Mouse (Mus musculus): ENCODE results near the gene Cux2.

Cux2 gene

DNA sequence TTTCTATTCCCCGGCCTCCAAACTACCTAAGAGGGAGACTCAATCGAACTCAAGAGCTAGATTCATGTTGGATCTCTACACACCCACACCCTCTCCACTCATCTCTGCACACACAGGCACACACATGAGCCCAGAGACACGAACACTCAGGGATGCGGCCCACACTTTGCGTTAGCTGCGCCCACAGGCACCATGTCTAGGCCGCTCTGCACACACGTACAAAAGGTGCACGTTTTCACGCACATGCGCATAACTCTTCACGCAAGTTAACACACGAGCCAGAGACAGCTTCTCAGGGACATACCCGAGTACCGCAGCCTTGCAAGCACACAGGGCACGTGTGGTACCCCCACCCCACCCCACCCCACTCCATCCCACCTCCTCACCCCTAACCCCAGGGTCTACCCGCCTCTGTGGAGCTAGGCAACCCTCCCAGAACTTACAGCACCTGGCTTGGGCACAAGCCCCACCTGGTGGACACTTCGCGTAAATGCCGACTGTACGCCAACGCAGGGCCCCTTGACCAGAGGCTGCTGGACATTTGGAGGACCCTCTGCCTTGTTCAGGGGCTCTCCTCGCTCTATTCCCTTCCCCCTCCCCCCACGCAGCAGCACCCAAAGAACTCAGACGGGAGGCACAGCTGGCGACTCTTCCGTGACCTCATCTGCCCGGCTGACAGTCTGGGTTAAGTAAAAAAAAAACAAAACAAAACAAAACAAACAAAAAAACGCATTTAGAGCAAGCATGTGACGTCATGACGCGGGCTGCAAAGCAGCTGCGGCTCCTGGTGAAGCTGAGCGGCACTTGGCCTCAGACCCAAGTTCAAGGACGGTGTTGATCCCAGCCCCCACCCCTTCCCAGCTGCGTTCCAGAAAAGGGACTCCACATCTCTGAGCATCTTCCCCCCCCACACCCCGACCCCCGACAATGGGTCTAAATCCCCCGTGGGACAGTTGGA lies 9.4 kb upstream of the Cux2 start:
- DNase-seq: peak; percentile 84 to 85

DNA sequence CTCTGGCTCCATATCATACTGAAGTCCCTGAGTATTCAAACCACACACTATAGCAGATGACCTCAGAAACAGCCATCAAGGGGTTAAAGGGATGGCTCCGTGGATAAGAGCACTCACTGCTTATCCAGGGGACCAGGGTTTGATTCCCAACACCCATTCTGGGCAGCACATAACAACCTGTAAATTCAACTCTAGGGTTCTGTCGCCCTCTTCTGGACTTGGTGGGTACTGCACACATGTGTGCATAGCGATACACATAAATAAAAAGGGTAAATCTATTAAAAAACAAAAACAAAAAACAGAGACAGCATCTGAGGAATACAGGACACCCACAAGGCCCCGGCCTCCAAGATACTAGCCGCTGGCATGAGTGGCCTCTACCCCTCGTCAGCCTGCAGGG lies 7.7 kb upstream of the Cux2 start:
- peak in 1 of 2 experiments; percentile 60 for DNase-seq

DNA sequence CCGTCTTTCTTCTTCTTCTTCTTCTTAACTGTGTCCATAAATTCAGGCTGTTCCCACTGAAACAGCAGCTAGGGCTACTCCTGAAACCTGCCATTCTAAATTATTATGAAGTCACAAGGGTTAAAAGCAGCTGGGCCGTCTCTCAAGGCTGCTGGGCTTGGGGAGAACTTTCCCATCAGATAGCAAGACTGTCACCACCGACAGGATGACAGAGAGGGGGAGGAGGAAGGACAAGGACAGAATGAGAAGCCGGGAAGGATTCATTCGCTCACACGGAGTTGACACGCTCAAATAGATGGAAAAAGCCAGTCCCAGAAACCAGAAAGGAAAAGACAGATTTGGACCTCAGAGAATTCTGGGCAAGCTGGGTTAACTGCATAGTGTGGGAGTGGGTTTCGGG lies 6.7 kb upstream of the Cux2 start:
- no peak for DNase-seq

DNA sequence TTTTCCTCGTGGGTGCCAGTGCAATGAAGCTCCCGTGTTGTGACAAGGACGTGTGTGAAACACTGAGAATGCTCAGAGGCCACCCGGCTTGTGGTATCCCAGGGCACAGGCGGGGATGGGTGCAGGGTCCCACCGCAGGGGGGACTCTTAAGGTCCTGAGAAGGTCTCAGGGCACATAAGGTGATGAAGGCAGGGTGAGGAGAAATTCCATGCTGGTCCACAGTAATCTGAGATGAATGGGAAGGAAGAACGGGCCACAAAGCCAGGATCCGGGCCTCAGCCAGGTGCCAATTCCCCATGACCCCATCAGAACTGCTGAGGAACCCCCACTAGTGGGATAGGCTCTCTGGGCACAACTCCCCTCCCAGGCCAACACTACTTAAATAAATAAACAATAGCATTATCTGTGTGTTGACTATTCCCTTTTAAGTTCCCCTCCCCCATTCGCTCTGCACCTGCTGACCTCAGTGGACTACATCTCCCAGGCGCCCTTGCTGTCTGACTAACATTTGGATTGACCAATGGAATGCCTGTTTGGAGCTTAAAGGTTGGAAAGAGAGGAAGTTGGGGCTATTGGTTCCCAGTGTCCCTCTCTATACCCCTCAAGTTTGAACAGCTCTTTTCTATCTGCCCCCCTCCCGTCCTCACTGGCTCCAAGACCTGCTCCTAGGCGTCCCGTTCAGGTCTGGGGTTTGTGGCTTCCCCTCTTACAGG lies 4.4 kb upstream of the Cux2 start:
- peak; percentile 80 to 81 for DNase-seq

DNA sequence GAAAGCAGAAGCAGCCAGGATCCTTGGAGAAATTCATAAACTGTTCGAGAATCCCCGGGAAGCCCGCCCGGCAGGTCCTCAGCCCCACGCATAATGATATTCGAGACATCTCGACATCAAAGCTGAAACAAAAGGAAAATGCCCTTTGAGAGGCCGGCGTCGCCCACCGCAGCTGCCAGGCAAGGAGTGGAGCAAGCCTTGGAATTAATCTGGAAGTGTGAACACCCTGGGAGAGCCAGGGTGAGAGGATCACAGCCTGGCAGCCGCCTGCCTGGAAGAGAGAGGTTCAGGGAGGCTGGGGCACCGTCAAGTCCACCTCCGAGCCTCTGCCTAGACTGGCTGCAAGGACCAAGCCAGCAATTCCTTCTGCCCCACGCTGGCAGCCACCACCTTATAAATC lies 3.7 kb upstream of the Cux2 start:
- DNase-seq: peak in 1 of 2 experiments; percentile 32

DNA sequence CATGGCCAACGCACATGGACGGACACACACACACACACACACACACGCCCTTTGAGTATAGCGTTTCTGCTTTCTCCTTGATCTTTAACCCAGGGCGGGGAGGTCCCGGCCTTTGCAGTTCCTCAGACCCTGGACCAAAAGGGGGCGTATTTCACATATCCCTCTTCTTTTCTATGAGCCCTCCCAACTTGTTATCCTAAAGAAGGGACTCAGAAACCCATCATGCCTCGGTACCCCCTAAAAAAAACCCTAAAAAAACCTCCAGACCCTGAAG lies 867 bp upstream of the Cux2 start:
- DNase-seq: no peak

DNA sequence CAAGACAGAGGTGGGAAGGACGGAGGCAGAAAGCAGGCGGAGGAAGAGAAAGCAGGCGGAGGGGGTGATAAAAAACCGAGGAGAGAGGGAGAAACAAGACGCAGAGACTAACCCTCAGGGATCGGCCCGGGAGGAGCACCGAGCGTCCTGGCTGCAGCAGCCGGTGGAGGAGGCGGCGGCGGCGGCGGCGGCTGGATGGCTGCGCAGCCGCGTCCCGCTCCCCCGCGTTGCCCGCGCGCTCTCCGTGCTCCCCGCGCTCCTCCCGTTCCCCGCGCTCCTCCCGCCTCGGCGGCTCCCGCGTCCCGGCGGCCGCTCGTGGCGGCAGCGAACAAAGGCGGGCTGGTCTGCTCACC lies 262 bp downstream of the Cux2 start:
- DNase-seq: peak in 1 of 2 experiments; percentile 82

DNA sequence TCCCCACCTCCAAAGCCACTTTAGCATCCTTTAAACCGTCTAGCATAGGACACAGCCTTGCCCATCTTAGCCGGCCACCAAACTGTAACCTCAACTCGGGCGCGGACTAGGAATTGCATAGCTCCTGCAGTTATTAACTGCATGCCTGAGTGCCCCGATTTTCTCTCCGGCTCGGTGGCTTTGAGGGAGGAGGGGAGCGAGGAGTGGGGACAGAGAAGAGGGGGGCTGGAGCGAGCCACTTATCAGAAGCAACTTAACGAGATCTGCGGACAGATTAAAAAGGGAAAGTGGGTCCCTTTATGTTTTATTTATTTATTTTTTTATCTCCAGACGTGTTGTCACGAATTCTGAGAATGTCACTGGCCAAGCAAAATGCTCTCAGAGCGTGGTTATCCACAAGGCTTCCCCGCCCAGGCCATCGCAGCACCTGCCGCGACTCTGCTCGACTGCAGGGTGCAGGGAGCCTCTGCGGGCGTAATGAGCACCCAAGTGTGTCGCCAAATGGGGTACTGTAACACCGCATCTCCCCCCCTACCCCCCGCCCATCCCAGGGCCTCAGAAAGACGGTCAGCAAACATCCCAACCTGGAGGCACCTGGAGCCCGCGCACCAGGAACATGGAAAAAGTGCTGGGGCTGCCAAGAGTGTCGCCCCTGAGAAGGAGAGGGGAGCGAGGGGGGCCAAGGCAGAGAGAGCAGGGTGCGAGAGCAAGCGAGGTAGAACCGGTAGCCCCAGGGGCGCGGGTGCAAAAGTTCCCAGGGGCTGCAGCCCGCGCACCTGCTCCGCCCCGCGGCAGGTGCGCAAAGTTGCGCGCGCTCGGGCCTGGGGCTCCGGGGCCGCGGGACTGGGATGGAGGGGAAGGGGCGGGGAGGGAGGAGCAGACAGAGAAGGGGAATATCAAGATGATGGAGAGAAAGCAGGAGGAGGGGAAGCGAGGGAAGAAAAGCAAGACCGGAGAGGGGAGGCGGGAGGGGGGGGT lies 927 bp downstream of the Cux2 start:
- peak; percentile 56 to 63 for DNase-seq

DNA sequence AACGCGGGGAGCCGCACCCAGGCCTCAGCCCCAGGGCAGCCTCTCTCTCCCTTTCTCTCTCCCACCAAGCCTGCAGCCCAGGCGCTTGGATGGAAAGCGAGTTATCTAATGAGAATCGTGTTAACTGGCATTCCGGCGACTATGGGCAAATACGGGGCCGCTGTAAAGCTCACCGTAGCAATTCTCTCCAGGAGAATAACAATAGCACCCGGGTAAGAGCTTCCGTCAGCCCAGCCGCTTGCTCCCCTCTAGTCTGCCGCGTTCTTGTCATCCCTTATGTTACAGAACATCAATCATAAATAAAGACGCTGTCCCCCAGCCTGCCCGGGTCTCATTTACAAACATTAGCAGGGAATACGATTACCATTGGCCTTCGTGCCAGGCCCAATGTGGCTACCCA lies 1.6 kb downstream of the Cux2 start:
- peak in 1 of 2 experiments; percentile 27 for DNase-seq

DNA sequence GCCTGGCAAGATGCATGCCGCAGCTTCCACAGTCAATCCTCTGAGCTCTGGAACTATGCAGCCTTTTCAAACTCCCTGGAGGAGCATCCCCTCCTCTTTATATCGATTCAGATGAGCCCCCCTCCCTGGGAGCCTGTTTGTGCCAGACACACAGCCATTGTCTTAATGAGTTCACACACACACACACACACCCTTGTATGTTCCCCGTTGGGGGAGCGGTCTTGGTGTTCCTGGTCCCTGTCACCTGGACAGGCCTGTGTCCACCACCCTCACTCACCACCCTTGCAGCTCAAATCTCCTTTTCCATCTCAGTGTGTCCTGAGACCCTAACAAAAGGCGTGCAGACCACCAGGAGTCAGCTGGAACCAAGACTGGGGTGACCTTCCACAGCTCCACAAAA lies 2.1 kb downstream of the Cux2 start:
- DNase-seq: peak in 1 of 2 experiments; percentile 30

DNA sequence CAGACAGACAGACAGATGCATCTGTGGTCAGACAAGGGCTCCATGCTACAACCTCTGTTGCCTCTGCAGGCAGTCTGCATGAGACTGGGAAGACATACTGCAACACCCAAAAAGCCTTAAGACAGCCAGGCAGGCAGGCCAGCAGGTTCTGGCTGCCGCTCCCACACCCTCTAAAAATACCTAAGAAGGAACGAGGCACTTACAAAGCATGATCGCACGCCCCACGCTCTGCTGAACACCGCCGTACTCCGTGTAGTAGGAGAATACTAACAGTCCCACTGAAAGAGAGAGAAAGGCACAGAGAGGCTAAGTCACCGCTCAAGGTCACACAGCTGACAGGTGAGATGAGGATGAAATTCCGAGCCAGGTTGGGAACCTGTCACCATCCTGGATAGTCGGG lies 6.3 kb downstream of the Cux2 start:
- no peak for DNase-seq

DNA sequence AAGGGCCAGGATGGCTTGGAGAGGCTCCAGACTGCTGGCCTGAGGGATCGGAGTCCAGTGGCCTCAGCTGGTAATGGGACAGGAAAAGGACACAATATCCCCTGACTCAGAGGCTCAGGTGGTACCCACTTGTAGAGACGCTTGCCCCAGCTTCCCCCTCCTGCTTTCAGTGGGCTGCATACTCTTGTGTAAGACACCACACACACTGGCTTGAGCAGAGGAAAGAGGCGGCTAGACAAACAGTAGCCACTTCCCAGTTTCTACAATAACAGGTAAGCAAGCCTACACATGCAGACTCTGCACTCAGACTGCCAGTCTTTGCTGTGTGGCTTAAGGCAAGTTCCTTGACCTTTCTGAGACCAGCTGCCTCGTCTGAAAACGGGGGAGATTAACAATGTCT lies 14.6 kb downstream of the Cux2 start:
- DNase-seq: no peak

DNA sequence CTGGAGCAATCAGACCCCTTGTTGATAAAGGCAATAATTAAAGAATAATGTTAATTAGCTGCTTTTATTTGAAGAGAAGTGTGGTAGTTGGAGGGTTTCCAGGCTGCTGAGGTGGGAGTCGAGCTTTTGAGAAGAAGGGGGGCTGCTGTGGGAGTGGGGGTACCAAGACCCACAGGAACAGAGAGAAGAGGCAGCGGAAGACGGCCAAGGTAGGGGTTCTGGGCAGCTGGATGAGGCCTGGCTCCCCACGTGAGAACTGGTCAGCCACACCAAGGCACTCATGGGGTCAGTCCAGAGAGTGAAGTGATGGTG lies 16.8 kb downstream of the Cux2 start:
- no peak for DNase-seq

DNA sequence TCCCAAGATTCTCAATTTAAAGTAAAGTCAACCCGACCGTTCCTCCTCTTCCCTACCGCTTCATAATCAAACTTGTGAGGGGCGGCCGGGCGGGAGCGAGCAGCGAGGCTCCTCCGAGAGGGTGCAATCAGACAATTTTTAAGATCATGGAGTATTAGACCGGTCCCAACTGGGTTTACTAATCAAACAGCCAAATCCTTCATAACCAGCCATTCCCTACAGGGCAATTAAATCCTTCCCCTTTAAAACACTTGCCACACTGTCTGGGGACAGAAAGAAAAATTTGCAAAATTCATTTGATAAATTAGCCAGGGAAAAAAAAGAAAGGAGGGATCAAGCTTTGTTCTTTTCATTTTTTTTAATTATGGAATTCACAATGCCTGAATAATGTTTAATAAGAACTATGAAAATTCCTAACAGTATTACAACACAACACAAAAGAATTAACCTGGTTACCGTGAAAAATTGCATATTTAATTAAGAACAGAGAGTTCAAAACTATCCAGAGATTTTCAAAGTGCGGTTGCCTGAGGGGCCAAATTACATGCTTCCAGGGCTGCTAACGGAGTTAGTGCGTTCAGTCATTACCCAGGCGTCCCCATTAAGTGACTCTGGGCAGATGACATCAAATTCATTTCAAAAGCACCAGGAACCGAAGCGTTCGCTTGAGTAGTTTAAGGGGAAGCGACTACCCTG lies 17.3 kb downstream of the Cux2 start:
- no peak for DNase-seq

DNA sequence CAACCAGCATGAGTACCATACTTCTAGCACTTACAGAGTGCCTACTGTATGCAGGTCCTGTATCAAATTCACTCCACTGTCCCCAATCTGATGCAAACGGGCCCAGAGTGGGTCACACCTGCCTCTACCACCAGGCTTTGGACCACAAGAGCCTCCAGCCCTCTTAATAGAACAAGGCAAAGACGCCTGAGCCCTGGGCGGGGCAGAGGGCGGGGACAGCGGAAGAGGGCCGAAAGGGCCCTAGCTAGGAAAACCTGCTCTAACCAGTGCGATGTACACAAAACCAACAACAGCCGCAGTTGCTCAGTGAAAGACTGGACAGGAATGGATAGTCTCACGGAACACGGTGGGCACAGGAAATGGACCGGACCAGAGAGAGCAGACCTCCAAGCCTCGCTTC lies 18.8 kb downstream of the Cux2 start:
- DNase-seq: no peak

DNA sequence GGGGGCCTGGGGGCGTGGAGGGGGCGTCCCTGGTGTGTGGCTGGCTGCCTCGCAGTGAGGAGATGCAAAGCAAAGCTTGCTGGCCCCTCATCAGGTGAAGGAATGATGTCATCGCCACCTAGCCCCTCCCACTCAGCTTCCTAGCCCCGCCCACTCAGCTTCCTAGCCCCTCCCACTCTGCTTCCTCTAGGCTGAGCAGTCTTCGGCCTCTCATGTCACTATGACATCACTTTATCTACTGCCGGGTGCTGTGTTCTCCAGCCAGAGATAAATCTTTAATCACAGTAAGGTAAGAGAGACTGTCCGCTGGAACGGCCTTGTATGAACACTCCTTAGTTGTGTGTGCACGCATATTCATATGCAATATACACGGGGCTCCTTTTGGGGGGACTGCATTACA lies 19.3 kb downstream of the Cux2 start:
- no peak for DNase-seq

DNA sequence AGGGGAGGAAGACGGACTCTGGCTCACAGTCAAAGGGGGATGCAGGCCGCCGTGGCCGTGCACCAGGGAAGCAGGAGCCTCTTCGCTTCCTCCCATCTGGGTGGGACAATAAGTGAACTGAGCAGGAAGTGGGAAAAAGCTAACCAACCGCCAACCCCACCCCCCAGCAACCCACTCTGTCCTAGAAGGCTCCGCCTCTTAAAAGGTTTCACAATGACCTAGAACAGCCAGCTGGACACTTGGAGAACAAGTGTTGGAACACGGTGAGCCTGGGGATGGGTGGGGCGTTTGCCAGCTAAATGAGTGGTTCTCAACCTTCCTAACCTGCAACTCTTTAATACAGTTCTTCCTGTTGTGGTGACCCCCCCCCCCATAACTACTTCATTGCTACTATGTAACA lies 23.1 kb downstream of the Cux2 start:
- DNase-seq: no peak

DNA sequence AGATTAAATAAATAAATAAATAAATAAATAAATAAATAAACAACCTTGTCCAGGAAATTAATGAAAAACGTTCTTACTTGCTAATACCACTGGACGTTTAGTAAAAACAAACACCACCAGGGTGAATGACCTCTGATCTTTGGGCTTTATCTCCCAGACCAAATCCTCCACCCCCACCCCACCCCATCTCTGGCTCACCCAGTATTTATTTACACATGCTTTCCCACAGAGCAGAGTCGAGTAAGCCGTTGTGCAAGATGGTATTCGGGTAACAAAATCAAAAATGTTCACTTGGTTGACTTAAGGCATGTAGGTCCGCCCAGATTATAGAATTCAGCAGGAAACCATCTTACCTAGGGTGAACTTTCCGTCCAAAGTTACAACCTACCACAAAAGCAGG lies 23.6 kb downstream of the Cux2 start:
- DNase-seq: no peak

DNA sequence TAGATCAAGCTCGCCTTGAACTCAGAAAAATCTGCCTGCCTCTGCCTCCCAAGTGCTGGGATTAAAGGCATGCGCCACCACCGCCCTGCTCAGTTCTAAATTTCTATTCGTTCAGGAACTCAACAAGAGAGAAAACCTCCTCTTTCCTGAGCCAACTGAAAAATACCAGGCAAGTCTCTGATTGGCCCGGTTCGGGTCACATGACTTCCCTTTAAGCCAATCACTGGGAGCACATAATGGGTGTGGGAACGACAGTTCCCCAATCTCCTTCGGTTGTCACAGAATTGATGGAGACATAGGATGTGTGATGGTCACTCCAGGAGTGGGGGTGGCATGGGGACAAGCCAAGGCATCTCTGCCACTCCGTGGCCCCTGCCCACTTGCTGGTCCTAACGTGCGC lies 24.8 kb downstream of the Cux2 start:
- no peak for DNase-seq

DNA sequence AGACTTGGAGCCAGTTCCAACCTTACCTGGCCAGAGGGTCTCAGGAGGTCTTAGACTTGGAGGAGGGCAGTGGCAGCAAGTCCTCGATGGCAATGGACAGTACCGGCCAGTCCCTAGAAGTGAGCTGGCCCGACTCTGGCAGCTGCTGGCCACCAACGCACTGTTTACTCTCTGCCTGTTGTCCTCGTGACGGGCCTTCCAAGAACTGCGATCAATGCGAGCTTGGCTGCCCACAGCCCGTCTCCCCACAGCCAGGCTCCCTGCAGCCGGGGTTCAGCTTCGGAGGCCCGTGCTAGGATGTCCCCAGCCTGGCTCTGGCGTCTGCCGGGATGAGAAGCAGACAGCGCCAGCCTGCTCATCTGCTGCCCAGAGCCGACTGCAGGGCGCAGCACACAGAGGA lies 30.6 kb downstream of the Cux2 start:
- peak; percentile 38 to 55 for DNase-seq

DNA sequence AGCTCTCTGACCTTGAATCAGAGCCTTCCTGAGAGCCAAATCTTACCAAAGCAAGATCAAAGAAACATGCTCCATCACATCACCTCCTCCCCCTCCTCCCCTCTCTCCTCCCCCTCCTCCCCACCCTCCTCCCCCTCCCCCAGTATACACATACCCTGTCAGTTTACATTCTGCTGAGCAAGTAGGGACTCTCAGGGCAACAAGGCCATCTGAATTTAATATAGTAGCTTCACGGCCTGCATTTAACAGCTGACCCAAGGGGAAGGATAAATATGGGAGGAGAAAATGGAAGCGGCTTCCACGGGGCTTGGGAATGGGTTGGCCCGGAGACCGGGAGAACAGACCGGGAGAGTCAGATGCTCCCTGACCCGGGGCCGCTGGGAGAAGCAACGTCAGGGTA lies 32.1 kb downstream of the Cux2 start:
- no peak for DNase-seq

DNA sequence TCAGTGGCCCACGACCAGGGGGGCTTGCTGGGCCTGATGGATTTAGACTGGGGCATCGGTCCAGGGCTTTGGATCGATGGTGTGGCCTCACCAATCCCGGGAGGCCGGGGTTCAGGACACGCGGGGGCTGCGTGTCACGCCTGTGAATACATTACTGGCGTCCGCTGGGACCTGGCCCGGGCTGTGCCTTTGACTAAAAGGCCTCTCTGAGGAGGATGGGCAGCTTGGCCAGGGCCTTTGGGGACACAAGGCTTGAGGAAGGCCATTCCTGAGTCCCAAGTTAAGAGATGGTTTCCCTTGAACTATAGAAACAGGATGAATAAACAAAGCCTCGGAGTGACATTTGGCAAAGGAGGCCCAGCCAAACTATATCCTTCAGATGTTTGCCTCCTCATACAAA lies 32.6 kb downstream of the Cux2 start:
- DNase-seq: no peak

DNA sequence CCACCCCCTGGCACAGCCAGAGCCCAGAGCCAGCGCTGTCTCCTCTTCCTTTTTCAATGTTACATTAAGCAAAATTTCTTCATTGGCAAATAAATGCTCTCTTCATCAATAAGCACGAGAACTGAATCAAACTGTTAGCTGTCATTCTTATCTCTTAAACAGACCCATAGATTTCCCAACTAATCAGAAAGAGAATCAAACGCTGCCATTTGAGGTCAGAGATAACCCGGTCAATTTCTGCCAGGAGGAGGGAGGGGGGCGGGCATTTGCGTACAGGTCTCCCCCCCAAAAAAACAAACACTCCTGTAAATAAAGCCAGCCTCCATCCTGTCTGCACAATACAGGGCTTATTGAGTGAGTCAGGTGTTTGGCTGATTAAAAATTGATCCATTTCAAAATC lies 33.2 kb downstream of the Cux2 start:
- no peak for DNase-seq

All from cerebellum, postnatal 14 days (tissue).